Mouse (Mus musculus) T-helper 1 cell (primary cell): Measurements from ENCODE around the gene Acr.

Experiments
- in situ Hi-C: fragments of 300-600 bp; cut with MboI, MseI; formaldehyde crosslinking; loops from one replicate; pipeline ENCODE4 v1.15.1; 2025; ENCODE audit warnings: high pct_unique_total_duplicates

Gene Acr

DNA sequence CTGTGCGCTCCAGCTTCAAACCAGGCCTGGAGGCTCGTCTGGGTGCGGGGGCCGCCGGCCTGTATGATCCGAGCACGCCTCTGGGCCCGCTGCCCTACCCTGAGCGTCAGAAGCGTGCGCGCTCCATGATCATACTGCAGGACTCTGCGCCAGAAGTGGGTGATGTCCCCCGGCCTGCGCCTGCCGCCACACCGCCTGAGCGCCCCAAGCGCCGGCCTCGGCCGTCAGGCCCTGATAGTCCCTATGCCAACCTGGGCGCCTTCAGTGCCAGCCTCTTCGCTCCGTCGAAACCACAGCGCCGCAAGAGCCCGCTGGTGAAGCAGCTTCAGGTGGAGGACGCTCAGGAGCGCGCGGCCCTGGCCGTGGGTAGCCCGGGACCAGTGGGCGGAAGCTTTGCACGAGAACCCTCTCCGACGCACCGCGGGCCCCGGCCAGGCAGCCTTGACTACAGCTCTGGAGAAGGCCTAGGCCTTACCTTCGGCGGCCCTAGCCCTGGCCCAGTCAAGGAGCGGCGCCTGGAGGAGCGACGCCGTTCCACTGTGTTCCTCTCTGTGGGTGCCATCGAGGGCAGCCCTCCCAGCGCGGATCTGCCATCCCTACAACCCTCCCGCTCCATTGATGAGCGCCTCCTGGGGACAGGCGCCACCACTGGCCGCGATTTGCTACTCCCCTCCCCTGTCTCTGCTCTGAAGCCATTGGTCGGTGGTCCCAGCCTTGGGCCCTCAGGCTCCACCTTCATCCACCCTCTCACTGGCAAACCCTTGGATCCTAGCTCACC, 20.1 kb upstream of the Acr start:
- in situ Hi-C loops = loop anchor here (10.0 kb wide), 1 partner anchor 1023 kb away; no protein-coding TSS in a partner anchor

DNA sequence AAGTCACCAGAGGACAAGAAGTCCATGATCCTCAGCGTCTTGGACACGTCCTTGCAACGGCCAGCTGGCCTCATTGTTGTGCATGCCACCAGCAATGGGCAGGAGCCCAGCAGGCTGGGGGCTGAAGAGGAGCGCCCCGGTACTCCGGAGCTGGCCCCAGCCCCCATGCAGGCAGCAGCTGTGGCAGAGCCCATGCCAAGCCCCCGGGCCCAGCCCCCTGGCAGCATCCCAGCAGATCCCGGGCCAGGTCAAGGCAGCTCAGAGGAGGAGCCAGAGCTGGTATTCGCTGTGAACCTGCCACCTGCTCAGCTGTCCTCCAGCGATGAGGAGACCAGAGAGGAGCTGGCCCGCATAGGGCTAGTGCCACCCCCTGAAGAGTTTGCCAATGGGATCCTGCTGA, 19.3 kb upstream of the Acr start:
- in situ Hi-C loops = loop anchor here (10.0 kb wide), 1 partner anchor 1024 kb away; no protein-coding TSS in a partner anchor

DNA sequence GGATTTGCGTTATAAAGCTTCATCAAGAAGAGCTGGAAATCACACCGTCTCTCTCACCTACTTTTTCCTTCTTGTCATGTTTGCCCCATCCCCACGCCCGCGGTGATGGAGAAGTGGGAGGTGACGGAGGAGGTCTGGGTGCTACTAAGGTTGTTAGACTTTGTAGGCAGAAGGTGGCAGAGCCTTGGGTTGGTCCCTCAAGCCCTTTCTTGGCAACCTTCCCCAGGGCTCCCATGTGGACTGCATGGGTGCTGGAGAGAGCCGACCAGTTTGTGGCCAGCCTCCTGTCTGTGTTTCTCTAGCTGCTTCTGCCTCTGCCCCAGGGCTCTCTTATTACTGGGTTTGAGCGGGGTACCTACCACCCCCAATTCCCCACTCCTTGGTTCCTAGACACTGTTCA, 17.6 kb upstream of the Acr start:
- in situ Hi-C loops = loop anchor here (10.0 kb wide), 1 partner anchor 1626 kb away; no protein-coding TSS in a partner anchor

DNA sequence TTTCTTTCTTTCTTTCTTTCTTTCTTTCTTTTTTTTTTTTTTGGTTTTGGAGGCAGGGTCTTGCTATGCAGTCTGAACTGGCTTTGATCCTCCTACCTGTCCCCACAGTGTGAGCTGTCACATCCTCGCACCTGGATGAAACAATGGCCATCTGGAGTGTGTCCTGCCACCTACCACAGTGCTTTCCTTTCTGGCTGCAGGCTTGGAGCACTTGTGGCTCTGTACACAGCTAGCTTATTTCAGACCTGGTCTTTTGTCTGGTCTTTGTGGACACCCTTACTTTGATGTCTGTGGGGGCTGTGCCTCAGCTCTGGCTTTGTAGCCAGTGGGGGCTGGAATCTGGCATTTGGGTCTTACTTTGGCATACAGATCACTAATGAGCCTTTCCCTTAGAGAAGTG, 16.4 kb upstream of the Acr start:
- in situ Hi-C loops = loop anchor here (10.0 kb wide), 1 partner anchor 1627 kb away; no protein-coding TSS in a partner anchor

DNA sequence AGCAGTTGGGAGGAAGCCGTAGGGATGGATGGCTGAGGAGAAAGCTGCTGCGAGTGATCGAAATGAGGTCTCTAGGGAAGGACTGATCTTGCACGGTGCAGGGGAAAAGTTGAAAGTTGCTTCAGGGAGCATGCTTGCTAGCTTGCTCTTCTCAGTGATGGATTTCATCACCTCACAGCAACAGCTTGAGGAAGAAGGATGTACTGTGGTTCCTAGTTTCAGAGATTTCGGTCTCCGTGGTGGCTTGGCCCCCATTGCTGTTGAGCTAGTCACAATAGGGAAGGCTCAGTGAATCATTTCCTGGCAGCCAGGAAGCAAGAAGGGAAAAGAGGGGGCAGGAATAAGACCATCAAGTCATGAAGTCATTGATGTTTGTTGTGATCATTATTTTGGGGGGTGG, 12.5 kb upstream of the Acr start:
- in situ Hi-C loops = loop anchor here (10.0 kb wide), 1 partner anchor 1631 kb away; no protein-coding TSS in a partner anchor

DNA sequence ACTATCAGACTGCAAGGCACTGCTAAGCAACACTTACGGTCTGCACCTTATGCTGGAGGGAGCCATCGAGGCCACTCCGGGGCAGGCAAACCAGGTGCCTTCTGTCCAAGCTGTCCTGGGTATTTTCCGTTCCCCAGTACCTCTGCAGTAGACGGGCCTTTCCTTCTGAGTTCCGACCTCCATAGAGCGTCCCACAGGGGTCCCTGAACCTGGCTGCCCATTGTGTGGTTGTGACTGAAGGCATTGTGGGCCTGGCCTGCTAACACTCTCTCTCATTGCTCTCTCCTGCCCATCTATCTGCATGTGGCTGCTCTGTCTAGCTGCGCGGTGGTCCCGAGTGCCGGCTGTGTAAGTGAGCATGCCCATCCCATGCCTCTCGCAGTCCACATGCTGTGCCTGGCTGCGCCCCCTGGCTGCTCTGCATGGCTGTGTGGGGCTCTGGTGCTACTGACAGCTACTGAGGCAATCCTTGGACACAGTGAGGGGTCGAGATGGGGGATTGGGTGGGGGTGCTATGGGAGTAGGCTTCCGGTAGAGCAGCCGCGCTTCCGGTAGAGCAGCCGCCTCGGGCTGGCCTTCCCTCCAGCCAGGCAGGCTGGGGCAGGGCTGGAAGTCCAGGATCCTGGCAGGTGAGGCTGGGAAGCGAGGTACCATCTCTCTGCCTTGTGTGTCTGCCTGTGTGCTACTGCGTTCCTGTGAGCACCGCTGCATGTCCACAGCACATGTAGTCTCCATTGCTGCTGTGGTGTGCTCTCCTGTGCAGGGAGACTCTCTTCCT, 11.5 kb upstream of the Acr start:
- in situ Hi-C loops = loop anchor here (10.0 kb wide), 1 partner anchor 1632 kb away; no protein-coding TSS in a partner anchor

DNA sequence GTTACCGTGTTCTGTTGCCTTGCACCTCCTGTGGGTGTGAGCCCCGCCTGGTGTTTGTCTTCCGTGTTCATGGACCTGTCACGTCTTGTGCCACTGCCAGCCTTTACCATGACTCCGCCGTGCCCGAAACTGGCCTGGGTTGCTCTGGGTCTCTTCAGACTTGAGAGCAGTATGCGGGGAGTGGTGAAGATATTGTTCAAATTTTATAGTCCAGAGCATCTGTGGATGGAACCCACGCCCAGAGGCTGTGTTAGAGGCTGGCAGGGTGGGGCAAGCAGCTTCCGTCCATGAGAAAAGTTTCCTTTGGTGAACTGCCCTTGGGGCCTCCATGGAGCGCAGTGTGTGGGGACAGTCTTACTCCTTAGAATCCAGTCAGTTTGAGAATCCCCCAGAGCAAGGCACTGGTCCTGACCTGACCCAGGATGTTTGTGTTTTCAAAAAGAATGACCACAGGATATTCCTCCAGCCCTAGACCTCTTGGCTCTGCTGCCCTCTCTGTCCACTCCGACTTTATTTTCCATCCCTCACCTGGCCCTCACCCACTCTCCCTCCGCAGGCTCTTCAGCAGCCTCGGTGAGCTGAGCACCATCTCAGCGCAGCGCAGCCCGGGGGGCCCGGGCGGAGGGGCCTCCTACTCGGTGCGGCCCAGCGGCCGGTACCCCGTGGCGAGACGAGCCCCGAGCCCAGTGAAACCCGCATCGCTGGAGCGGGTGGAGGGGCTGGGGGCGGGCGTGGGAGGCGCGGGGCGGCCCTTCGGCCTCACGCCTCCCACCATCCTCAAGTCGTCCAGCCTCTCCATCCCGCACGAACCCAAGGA, 10.7 kb upstream of the Acr start:
- in situ Hi-C loops = loop anchor here (10.0 kb wide), 1 partner anchor 1633 kb away; no protein-coding TSS in a partner anchor

DNA sequence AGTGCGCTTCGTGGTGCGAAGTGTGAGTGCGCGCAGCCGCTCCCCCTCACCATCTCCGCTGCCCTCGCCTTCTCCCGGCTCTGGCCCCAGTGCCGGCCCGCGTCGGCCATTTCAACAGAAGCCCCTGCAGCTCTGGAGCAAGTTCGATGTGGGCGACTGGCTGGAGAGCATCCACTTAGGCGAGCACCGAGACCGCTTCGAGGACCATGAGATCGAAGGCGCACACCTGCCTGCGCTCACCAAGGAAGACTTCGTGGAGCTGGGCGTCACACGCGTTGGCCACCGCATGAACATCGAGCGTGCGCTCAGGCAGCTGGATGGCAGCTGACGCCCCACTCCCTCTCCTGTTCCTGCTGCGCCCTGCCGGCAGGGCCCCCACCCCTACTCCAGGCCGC, 10.1 kb upstream of the Acr start:
- in situ Hi-C loops = loop anchor here (10.0 kb wide), 1 partner anchor 1633 kb away; no protein-coding TSS in a partner anchor

DNA sequence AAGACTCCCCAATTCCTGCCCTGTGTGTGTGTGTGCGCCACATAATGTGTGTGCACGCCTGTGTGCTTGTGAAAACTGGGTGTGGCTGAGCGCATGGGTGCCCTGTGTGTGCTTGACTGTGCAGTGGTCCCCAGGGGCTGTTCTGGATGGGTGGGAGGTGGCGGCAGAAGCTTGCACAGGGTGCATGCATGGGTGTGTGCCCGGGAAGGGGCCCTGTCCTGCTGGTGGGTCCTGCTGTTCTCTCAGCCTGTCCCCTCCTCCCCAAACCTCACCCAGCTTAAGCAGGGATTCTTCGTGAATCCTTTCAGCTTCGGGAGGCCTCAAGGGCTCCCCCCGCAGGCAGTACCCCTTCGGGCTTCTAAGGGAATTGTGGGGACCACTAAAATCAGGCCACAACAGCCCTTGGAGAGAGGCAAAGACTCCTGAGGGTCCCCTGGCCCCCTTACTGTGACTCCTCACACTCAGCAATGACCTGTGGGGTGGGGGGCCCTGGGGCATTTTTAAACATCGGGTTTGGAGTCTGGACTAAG, 8.9 kb upstream of the Acr start:
- in situ Hi-C loops = loop anchor here (10.0 kb wide), 1 partner anchor 1634 kb away; no protein-coding TSS in a partner anchor

DNA sequence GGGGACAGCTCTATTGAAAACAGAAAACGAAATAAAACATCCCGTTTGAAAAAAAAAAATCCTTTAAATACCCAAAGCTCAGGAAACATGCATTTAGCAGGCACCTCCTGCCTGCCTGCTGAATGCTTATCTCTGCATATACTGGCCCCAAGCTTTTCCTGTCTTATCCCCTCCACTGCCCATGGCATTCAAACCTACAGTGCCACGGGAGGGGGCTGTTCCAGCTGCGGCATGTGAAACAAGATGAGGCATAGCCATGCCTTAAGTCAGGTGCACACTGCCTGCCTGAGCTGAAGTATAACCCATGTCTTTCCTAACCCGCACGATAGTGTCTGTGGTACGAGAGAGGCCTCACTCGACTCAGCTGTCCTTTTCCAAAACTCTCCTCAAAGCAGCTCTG, 4.0 kb downstream of the Acr start:
- in situ Hi-C loops = no loop called here

DNA sequence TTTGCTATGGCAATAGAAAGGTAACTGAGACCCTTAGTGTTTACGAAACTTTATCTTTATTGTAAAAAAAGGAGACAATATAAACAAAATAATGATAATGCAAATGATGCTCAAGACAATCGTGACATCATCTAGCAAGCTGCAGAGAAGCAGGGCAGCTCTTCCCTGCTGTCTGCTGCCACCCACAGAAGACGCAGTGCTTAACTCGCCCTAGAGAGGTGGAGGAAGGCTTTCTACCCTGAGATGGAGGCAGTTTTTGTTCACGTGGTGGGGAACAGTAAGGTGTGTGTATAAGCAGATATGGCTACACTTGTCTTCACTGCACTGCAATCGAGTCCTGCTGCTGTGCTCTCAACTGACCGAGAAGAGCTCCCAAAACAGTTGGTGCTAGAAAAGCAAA, 14.4 kb downstream of the Acr start:
- in situ Hi-C loops = no loop called here

DNA sequence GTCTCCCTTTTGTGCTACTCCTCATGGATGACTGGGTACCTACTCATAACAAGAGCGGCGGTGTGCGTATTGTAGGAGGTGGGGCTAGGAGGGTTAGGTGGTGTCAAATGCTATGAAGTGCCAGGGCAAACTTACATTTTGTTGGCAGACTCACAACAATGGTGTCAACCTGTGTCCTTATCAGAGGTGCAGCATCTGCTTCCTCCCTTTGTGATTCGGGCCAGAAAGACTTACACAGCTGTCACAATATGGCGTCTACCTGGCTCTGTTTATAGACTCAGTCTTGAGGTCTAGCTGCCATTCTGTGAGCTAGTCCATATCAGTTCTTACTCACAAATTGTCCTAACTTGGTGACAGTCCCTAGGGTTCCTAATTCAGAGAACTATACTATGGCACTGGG, 17.0 kb downstream of the Acr start:
- in situ Hi-C loops = no loop called here

DNA sequence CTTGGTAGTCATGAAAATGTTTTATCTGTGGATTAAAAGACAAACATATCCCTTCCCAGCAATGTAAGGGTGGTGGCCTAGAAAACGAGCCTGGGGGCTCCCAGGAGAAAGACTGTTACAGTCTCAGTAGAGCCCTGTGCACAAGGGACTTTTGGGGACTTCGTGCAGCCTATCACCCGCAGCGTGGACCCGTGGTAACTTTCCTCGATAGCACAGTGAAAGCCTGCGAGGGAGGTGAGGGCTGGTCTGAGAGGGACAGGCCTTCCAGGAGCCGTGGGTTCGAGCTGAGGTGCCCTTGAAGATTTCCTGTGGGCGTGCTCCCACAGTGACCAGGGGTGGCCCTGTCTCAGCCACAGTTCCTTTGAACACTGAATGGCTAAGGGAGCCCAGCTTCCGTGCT, 17.5 kb downstream of the Acr start:
- in situ Hi-C loops = no loop called here

DNA sequence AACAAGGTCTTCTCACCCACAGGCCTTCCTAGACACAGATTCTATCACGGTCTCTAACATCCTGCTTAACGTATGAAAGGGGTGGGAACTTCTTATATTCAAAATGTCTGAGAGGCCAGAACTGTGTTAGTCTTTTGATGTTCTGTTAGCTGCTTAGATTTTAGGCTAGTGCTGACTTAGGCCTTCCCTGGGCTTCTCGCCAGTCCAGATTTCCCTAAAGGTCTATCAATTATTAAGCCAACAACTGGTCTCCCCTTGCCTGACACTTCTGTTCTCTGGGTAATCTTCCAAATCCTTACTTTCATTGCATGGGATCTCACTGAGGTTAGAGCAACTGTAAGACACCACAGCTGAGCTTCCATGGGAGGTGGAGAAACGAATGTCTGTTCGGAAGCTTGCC, 21.0 kb downstream of the Acr start:
- in situ Hi-C loops = no loop called here

DNA sequence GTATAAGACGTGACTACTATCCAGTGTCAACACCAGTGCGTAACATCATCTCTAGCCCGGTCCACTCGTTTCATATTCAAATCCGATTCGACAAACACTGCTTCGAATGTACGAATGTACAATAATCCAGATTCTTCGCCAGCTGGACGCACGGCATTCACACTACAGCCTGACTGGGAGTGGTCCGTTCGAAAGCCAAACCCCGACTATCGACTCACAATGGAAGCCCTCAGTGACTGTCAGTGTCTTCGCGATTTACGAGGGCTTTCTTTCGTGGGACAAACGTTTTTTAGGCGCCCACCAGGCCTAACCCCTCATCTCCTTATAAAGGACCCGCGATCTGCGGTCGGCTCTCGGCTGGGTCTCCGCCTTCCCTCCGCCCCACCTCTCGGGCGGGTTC, 23.2 kb downstream of the Acr start:
- in situ Hi-C loops = no loop called here

DNA sequence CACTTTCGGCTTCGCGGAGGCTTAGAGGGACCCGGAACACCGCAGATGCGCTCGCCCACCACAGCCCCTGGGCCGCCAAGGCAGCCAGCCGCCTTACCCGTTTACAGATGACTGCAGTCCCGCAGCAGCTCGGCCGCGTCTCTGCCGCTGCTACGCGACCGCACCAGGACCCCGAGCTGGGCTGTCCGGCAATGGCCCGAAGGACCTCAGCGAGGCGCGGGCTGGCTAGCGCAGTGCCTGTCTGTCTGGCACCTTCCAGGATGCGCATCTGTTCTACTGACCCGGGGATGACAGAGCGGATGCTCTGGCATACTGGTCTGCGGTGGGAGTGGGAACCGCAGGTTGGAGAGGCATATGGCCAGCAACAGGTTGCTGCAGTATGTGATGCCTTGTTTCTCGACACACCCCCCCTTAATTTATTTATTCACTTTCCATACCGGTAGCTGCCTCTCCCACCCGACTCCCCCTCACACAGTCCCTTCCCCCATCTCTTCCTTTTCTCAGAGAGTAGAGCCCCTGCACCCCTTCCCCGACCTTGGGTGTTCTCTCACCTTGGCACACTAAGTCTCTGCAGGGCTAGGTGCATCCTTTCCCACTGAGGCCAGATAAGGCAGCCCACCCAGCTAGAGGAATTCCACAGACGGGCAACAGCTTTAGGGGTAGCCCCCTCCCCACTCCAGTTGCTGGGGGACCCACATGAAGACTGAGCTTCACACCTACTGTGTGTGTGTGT, 23.8 kb downstream of the Acr start, which contains the start of gene Rabl2:
TSS of gene Rabl2 (minus strand) at position 201 of the 733 bp plus-strand sequence.
- in situ Hi-C loops = no loop called here

DNA sequence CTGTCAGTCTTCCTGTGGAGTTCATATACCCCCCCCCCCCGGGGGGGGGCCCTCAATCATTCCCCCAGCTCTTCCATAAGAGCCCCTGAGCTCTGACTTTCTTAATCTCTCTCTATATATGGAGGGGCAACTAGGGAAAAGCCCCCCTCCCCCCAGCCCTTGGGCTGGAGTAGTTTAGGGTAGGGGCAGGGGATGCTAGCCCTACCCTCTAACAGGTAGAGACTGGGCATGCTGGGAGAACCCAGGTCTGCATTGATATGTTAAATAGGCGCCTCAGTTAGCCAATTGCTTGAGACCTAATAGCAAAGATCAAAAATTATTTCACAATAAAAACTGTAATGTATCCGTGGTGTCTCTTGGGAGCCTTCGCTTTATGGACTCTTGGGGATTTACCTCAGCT, 24.4 kb downstream of the Acr start:
- in situ Hi-C loops = no loop called here

DNA sequence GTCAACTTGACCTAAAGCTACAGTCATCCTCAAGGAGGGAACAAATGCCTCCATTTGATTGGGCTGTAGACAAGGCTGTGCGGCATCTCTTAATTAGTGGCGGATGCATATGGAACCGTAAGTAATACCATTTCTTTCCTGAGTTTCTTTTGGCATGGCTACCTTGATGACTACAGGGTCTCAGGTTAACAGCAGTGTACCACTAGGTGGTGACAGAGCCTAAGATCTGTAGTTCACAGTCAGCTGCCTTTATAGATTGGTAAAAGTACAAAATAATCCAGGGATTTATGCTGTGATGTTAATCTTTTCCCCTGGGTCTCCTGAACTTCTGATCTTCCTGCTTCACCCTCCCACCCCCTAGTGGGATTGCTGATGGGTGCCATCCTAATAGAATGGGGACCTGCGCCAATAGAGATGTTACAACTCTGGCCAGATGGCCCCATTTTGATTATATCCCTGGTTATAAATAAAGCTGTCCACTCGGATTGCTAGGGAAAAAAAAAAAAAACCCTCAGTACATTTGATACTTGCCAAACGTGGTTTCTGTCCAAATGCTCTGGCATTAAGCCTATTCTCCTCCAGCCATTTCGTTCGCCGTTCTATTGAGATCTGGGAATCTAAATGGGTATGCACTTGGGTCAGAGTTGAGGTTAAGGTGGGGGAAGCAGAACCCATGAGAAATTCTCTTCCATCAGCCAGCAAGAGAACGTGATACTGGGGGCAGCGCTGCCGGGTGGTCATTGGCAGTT, 37.9 kb downstream of the Acr start:
- in situ Hi-C loops = no loop called here

DNA sequence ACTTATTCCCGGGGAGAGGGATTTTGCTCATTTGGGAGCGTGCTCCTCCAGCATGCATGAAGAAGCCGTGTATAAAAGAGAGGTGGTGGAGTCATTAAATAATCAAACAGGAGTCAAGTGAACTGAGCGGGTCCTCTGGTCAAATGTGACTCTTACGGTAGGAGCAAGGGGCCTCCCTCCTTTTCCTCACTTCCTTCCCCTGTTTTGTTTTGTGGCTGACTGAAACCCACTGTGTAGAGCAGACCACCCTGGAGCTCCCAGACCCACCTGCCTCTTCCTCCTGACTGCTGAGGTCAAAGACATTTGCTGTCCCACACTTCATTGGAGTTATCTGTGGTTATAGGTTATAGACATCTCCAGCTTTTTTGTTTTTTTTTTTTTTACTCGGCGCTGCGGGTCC, 39.4 kb downstream of the Acr start:
- in situ Hi-C loops = no loop called here

DNA sequence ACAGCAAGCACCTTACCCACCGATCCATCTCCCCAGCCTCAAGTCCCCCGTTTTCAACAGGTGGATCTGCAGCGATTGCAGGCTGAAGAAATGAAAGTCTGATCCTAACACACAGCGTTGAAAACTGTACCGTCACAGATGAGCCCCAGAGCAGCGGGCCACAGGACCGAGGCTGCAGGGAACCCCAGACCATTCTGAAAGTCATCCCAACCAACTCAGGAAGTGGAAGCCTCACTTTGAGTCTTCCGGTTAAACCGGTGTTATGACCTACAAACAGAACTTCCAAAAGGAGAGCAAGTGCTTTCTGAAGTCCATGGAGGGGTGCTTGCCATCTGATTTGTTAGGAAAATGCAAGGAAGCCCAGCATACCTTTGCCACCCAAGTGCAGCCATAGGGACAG, 39.8 kb downstream of the Acr start:
- in situ Hi-C loops = no loop called here
